Mouse (Mus musculus): Measurements from ENCODE around the gene Amz2. TPM values are rescaled to one million over a fixed set of nuclear protein-coding genes. Genes with fewer than 3 reads are reported as not detected.
A peak's percentile ranks its signal among the peaks of the same experiment; 100 is the strongest.

Gene Amz2
- total RNA-seq, 4 experiments from 2014 or later, result 64.3 to 84.3 (median 72.6) TPM

DNA sequence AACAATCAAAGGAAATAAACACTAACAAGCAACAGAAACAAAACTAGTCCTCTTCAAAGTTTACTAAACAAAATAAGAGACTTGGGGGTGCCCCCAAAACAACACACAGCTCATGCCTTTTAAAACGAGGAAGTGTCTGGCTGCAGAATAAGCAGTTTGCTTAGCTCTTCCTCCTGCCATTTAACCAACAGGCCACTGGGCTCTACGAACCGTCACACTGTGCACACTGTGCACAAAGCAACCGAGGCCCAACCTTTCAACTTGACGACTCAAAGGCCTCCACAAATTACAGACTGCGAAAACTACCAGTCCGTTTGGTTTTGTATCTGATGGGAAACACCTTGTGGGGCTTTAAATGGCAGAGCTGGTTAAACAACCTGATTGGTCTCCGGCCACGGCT lies 44.4 kb downstream of the Amz2 start:
- DNase-seq (ENCODE audit: low spot score in 2 of 2), result no peak

DNA sequence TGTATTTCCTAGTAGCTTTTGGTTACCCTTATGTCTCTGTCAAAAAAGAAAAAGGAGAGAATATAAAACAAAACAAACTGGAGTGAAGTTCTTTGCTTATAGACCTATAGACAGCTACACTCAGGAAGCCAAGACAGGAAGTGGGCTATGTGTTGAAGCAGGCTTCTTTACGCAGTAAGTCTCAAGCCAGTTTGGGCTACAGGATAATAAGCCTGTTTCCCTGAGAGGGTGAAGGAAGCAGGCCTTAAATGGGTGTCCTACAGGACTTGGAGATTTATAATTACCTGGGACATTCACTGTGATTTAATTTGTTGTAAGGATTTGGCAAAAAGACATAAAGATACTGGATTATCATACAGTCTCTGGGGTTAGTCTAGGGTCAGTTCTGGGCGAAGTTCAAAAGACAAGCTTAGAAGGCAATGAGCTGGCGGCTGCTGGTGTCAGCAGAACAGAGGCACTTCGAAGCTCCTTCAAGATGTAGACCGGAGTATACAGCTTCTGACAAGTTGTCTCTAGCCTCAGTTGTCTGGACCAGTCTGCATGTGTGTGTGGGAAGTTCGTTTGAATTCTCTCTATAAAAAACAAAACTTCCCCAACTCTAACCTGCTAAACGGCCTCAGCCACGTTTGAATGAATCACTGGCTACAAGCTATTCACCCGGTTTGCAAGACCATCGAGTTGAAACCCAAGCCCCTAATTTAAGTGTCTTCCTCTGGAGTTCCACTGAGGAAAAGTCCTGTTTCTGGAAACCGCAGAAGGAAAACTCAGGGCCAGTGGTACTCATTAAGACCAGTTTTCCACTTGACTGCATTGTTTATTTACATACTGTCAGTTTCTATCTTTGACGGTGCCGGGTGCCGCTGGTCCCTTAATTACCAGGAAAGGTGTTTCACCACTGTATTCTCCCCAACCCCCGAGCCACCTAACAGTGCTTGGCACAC lies 45.4 kb downstream of the Amz2 start:
- no peak for DNase-seq (ENCODE audit: low spot score in 2 of 2)

DNA sequence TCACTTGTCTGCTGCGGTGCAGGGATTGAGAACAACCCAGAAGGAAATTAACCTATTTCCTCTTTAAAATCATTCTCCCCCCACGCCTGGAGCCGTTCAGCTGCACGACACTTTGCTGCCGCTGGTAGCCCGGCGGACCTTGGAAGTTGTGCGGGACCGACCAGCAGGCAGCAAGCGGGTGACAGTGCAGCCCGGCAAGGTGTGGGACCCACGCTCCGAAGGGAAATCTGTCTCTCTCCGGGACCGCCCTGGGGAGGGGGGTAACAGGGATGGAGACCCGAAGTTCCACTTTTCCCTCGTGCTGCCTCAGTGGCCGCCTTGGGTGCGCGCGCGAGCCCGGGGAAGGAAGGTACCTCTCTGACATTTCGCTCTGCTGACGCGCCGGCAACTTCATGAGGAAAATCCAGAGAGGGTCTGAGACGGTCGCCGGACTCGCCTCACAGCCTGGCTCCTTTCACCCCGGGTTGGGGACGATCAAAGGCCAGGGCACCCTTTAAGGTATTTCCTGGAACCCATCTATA lies 46.5 kb downstream of the Amz2 start:
- no peak for DNase-seq (ENCODE audit: low spot score in 2 of 2)

DNA sequence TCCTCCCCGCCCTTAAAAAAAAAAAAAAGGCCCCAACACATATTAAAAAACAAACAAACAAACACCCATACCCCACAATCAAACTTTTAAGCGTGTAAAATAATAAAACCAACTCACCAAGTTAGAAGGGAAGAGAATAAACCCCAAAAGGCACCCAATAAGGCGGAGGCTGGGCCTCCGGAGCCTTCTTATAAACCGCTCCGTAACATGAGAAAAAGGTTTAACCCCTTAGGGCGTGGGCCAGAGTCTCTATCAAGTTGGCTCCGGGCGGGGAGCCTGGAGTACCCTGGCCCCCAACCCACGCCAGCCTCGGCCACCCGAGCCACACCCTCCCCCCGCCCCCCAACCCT lies 47.0 kb downstream of the Amz2 start:
- DNase-seq (ENCODE audit: low spot score in 2 of 2), result no peak

DNA sequence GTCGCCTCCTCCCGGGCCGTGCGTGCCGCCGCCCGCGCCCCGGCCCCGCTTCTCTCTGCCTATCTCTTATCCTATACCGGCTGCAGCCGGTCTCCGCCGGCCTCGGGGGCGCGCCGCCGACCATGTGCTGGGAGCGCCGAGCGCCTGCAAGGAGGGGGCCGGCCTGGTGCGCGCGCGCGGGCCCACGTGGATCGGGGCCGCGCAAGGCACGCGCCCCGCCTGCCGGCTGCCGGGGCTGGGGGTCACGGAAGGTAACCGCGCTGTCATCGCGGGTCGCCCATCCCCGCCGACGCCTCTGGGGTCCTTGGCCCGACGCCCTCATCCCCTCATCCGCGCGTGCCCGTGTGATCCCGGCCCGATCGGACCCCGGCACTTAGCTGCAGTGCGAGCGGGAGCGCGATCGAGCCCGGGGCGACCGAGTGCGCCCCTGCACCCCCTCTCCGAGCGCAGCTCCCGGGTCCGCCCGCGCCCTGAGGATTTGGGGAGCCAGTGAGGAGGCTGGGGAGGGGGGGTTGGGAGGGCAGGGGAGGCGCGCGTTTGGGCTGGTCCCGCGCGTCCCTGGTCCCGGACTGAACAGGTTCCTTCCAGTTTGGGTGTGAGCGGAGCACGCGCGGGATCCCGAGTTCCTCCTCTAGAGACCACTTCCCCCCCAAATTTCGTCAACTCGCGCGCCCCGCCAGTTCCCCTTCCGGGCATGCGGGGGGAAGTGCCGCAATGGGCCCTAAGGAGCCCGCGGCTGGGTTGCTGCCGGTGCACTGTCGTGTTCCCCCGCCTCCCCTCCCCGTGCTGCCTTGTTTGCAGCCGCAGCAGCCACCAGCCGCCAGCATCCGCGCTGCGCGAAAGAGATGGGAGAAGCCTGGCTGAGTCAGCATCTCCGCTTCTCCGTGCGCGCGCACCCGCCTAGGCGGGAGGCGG lies 47.7 kb downstream of the Amz2 start, which contains the start of the genes Arsg and Slc16a6:
Arsg (plus strand) TSS at position 204 of the 915 bp plus-strand sequence.
Slc16a6 (minus strand) TSS at position 428 of the 915 bp plus-strand sequence.
- peak; percentile 20 to 28 for DNase-seq (ENCODE audit: low spot score in 2 of 2)

DNA sequence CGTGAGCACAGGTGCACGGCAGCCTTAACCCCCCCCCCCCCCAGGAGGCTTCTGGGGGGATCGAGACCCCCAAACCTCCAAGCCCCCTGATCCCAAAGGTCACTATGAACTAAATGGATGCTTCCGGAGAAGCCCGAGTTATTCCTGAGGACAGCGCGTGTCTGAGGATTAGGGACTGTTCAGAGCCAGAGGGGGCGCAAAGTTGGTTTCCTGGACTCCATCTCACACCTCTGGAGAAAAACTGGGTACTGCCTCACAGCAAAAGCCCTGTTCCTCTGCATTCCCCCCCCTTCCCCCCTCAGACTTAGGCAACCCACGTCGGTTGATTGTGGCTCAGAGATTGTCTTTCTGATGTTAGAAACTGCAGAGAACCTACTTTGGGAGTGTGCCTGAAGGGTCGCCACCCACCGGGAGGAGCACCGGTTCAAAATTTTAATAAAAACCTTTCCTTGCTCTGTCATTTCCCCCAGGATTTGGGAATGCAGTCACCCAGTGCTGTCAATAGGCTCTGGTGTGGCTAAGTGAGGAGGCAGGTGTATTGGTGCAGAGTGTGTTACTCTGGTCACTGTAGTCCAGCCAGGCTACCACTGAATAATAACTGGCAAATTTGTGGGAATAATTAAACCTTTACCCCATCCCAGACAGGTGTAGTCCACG lies 48.5 kb downstream of the Amz2 start:
- DNase-seq (ENCODE audit: low spot score in 2 of 2), result no peak

DNA sequence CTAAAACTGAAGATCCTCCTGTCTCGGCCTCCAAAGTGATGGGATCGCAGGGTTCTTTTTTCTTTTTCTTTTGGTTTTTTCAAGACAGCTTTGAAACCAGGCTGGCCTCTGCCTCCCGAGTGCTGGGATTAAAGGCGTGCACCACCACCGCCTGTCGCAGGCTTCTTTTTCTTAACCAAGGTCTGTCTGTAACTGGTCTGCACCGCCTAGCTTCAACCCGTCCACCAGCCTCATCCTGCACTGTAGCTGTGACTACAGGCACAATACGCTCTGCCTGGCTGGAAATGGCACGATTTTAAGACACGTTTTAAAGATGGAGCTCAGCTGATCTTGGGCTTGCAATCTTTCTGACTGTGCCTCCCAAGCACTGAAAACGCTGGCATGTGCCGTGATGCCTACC lies 49.1 kb downstream of the Amz2 start:
- DNase-seq (ENCODE audit: low spot score in 2 of 2), result no peak

DNA sequence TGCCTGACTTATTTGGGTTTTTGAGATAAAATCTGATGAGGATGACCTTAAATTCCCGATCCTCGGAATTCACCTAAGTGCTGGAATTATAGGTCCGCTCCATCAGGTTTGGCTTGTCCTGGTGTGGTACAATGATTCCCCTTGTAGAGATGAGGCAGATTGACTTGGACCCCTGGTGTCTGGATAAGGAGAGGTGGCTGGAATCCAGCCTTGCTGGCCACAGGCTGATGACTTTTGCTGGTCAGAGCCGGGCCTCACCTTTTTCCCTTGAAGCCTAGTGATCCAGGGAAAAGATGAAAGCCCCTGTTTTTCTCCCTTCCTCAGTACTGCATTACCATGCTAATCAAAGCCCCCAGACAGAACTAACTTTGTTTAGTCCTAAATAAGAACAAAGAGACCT lies 50.0 kb downstream of the Amz2 start:
- DNase-seq (ENCODE audit: low spot score in 2 of 2), result no peak

DNA sequence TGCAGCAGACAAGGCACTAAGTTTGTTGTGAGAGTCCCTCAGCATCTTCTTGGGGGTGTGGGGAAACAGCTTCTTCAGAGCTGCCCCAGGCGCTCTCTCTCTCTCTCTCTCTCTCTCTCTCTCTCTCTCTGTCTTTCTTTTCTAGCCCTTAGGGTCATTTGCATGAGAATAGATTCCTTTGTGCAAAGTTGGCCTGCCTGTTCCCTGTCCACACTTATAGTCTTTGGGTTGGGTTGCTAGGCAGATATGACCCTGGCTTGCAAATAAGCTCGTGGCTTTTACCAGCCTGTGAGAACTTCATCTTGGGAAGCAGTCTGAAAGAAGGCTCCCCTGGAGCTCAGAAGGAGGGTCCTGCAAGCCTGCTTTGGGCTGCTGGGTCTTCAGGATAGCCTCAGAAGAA lies 50.5 kb downstream of the Amz2 start:
- no peak for DNase-seq (ENCODE audit: low spot score in 2 of 2)

DNA sequence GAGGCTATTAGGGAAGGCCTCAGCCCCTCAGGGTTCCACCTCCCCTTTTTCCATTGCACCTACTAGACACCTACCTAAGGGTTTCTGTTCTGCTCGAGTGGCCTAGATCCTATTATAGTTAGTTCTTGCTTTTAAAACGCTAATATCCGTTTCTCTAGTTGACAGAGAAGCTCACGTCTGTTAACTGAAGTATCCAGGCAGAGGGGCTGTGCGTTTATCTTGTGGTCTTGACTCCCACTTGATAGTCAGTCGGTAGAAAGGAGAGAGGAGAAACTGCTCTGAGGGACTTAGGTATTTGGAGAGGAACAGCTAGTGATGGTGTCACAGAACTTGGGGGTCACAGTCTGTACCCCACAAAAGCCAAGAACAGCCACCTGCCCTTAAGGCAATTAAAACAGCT lies 50.9 kb downstream of the Amz2 start:
- DNase-seq (ENCODE audit: low spot score in 2 of 2), result no peak

DNA sequence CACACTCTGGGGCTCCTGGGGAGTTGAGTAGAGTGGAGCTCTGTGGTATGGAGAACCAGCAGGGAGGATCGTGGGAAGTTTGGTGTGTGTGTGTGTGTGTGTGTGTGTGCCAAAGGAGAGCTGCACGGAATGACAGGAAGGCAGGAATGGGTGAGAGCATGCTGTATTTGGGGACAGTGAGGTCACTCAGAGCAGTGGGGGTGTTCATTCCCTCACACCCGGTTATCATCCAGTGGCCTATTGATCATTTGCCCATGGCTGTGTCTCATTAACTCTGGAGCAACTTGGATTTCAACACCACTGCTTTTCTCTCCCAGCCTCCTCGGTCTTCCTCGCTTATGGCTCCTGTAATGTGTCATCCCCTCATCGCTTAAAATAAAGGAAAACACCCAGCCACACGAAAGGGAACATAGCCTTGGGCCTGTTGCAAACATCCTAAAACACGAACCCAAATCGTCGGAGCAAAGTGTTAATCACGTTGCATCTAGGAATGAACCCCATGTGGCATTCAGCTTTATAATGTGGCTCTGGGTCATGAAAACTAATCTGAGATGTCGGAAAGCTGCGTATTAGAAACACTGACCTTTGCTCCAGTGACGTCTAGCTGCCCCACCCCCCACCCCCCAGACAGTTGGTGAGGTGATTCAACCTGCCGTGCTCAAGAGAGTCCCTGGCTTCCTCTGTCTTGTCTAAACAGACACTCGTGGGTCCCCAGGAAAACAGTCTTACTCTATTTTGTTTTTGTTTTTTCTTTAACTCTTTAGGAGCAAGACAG lies 52.0 kb downstream of the Amz2 start:
- no peak for DNase-seq (ENCODE audit: low spot score in 2 of 2)

DNA sequence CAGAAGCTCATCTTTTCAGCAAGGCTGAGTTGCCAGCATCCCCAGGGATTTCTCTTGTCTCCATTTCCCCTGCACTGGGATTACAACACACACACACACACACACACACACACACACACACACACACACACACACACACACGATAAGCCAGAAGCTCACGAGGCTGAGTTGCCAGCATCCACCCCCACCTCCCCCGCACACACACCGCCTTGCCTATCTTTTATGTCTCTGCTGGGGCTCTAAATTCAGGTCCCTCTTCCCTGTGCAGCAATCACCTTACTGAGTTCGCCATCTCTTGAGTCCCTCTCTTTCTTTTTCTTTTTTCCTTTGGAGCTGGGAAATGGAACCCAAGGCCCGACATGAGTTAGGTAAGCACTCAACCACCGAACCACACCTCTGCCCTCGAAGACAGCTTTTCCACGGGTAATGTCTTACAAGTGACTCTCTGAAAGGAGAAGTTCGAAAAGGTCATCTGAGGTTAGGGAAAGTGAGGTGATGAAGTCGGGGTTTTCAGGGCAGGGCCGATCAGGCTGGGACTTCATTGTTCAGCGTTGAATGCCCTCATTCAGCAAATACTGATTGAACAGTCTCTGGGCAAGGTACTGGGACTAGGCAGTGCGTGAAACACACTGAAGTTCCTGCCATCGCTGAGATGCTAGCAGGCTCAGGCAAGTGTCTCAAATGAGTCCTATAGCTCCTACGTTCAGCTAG lies 54.0 kb downstream of the Amz2 start:
- DNase-seq (ENCODE audit: low spot score in 2 of 2), result no peak

DNA sequence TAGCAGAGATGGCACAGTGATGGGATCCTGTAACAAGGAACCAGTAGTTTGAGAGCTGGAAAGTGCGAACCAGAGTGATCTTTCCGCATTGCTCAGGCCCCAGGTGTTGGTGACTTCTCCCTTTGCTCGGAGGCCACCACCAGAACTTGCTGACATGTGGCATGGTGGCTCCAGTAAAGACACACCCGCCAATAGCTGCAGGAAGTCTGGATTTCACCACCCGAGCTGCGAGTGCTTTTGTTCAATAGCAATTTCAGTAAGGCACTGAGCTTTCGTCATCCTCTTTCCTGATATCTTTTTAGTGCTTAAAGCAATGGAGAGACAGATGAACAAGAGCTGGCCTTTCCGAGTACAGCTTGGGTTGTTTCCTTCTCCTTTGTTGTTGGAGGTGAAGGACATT lies 54.7 kb downstream of the Amz2 start:
- no peak for DNase-seq (ENCODE audit: low spot score in 2 of 2)

DNA sequence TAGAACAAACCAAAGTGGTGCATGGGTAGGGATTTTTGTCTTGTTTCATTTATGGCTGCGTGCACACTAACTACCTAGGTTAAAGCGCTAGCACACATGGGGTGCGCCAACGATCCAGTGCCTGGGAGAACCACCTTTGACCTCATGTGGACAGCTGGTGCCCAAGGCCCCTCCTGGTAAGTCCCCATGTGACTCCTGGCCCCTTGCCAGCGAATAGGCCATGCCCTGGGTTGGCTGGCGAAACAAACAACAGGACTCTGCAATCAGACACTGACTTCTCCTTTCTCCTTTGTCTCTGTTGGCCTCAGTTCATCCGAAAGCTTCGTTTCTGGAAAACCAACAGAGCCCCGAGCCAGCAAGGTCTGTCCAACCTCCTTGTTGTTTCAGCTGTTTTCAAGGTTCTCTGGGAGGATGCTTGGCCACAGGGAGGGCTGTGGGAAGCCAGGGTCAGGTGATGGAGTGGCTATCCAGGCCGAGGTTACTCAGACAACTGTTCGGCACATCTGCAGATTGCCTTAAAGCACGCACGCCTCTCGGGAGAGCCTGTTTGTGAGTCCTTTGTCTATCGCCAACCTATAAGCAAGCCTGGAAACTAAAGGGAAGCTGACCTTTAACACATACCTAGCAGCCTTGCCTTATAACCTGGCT lies 59.8 kb downstream of the Amz2 start:
- DNase-seq (ENCODE audit: low spot score in 2 of 2), result peak in 1 of 2 experiments; percentile 36

DNA sequence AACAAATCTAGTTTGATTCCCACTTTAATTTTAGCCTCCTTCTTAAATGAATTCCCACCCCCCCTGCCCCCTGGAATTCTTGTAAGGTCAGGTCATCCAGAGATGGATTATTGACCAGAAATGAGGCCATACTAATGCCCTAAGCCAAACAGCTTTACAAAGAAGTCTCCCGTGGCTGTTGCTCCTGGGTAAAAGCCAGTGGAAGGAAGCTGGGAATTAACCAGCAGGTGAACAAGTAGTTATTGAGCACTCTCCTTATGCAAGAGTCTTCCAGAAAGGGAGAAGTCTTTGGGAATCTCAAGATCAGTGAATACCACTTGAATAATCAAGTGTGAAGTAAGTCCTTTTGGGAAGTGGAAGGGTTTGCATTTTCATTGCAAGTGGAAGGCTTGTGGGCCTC lies 61.4 kb downstream of the Amz2 start:
- DNase-seq (ENCODE audit: low spot score in 2 of 2), result no peak

DNA sequence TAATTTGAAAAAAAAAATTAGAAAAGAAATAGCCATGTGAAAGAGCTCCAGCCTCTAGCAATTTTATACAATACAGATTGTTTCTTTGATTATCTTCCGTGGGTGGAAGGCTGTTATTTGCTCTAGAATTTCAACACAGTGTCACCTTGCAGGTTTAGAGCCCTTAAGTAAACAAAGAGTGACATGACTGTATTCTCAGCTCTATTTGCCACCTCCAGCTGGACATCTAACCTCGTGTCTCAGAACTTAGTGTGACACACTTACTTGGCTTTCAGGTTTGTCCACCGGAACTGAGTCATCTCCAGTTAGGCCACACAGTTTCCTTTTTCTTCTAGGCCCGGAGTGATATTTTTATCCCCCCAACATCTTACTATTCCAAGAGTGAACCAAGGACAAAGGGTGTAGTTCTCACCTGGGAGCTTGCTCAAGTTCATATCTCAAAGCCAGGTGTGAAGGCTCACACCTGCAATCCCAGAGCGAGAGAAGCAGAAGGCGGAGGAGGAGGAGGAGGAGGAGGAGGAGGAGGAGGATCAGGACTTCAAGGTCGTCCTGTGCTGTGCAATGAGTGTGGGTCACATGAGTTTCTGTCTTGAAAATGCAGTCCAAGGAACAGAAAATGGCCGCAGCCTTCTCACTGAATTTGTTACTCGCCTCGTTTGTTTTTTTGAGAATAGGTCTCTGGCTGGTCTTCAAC lies 62.4 kb downstream of the Amz2 start:
- no peak for DNase-seq (ENCODE audit: low spot score in 2 of 2)

DNA sequence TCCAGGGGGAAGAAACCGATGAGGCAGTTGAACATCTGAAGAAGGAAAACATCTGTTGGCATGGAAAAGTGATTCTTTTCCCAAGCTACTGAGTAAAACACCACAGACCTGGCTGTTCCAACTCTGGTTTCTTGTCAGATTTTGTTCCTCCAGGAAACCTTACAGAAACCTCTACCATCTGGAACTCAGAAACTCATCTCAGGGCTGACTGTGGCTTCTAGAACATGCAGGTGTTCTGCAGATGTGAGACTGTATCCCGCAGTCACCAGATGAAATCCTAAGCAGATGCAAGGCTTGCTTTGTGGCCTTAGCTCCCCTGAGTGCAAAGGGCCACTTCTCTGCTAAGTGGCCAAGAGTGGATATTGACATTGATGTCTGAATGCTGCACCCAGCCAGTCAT lies 64.0 kb downstream of the Amz2 start:
- DNase-seq (ENCODE audit: low spot score in 2 of 2), result no peak

DNA sequence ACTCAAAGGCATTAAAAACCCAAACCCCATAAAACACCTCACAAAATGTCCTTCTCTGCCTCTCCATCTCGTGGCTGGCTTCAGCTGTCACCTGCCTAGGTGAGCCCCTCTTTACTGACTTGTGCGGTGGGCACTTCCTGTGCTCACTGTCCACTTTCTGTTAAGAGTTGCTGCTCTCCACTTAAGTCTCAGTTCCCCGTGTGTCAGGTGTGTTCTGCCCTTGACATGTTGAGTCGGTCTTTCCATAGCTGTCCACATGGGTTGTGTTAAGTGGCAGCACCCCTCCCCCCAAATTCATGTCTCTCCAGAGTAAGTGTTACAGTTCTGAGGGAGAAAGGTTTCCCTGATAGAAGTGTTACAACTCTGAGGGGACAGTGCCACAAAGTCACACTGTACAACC lies 66.1 kb downstream of the Amz2 start:
- no peak for DNase-seq (ENCODE audit: low spot score in 2 of 2)
